Mouse (Mus musculus): Measurements from ENCODE around the gene Lmx1b.

Gene Lmx1b

GRCm38 (mm10) chr2:33643721-33644713 is 3.7 kb upstream of the Lmx1b start:
- peak; percentile 33 for DNase-seq (ENCODE audit: low read depth, low spot score)

DNA sequence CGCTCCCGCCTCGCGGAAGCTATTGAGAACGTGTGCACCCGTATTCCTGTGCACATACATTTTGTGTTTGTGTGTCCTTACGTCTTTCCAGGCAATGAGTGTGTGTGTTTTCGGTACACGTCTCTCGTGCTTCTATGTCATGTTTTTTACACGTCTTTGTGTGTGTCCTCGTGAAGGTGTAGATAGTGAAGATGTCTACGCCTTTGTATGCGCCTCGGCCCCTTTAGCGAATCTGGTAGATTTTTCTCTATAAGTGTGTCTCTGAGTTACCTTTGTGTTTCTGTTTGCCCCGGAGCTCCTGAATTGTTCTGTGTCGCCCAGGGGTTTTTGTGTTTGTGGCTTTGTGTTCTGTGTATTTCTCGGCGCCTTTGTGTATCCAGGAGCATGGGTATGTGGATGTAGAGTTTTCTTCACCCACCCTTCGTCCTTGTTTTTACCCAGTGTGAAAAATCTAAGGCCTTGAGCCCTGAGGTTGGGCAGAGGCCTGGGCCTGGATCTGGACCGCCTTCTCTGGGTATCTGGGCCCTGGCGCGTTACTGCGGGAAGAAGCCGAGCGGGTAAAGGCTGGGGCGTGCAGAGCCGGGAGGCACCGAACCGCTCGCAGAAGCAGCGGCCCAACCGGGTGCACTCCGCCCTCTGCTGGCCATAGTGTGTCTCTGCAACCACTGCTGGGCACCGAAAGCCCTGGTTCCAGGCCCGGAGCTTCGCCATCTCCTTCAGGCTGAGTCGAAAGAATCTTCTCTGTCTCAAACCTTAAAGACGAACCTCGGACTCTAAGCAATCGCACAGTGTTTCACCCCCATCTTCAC is 2.5 kb upstream of the Lmx1b start:
- peak; percentile 82 for DNase-seq (ENCODE audit: low read depth, low spot score)

- peak; percentile 38 for DNase-seq (ENCODE audit: low read depth, low spot score)
These were observed 1.7 kb upstream of the Lmx1b start for GRCm38 (mm10) chr2:33641859-33642571.

DNA sequence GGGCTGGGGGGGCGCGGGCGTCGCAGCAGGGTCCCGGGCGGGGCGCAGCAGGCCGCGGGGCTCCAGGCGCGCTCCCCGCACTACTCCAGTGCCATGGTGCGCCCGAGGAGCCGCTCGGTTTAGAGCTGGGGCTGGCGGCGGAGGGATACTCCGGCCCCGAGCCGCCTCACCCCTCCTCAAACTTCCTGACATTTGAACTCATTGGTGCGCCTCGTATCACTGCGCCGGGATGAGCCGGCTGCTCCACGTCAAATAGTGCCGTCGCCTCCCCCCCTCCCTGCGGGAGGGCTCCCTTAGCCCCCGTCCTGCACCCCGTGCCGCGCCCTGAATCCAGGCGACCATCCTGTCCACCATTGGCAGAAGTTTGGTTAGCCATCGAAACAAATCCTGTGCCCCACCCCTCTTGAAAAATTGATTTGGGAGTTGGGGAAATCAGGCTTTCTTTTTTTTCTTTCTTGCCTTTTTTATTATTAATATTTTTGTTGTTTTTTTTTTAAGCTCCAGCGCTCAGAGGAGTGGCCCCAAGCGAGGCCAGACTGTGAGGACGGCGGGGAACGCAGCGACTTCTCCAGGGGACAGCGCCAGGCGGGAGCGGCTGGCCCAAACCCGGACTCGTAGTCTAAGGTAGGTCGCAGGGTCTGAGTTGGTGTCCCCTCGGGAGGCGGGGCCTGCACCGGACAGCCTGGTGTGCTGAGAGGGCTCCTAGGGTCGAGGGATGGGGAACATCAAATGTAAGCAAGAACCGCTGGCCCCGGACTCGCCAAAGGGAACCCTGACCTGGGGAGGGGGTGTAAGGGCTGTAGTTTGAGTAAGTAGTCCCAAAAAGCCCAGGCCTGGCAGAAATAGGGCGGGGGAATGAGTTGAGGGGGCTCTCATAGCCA is 907 bp upstream of the Lmx1b start:
- DNase-seq (ENCODE audit: low read depth, low spot score), result peak; percentile 89

DNA sequence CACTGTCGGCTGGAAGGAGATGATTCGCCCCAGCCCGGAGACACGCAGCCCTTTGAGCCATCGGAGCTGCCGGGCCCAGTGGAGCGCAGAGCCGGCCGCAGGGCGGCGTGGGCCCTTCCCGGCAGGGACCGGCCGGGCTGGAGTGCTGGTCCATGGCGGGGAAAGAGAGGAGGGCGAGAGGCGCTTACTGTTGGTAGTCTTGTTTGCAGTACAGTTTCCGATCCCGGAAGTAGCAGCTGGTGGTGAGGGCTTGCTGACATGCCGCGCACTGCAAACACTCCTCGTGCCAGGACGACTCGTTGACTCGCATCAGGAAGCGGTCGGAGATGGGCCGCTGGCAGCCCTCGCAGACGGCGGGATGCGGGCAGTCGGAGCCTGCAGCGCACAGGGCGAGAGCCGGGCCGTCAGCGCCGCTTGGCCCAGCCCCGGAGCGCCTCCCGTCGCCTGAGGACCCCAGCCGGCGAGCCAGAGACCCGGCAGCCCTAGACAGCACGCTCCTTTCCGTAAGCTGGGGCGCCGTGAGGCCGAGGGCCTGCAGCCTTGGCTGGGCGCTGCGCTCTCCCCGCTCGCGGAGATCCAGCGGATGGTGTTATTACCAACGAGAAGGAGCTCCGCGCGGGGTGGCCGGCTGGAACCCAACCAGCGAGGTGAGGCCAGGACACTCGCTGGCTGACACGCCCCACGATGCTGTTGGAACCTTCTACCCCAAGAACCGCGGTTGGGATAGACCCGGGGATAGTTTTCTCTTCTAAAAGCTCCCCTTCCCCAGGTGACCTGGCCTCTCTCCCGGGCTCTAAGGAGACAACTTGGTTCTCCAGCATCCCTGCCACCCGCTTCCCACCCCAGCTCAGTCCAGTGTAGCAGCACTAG is 775 bp downstream of the Lmx1b start:
- DNase-seq (ENCODE audit: low read depth, low spot score), result peak; percentile 55

- peak; percentile 15 for DNase-seq (ENCODE audit: low read depth, low spot score)
These were observed 2.1 kb downstream of the Lmx1b start for GRCm38 (mm10) chr2:33638141-33638733.

- peak; percentile 76 for DNase-seq (ENCODE audit: low read depth, low spot score)
These were observed 3.0 kb downstream of the Lmx1b start for GRCm38 (mm10) chr2:33637288-33637687.

DNA sequence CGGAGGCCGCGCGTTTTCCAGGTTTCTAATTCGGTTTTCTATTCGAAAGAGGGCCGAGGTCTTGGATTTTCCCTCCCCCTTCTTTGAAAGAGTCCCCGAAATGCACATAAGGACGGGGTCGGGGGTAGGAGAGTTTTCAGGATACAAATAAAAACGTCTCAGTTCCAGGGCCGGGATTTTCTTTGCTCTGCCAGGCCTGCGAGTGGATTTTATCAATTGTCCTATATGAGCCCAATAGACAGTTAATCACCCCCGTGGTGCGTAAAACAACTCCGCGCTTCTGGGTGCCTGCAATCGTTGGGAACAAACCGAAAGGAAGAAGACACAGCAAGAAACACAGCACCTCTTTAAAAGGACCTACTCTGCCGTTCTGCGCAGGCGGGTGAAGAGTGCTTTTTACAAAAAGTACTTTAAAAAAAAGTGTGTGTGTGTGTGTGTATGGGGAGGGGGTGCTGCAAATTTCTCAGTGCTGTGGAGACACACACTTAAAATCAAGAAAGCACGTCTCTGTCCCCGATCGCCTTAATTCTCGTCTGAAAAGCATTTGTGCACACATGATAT is 3.6 kb downstream of the Lmx1b start:
- DNase-seq (ENCODE audit: low read depth, low spot score), result peak; percentile 38

GRCm38 (mm10) chr2:33636117-33636521 is 4.2 kb downstream of the Lmx1b start:
- peak; percentile 47 for DNase-seq (ENCODE audit: low read depth, low spot score)

DNA sequence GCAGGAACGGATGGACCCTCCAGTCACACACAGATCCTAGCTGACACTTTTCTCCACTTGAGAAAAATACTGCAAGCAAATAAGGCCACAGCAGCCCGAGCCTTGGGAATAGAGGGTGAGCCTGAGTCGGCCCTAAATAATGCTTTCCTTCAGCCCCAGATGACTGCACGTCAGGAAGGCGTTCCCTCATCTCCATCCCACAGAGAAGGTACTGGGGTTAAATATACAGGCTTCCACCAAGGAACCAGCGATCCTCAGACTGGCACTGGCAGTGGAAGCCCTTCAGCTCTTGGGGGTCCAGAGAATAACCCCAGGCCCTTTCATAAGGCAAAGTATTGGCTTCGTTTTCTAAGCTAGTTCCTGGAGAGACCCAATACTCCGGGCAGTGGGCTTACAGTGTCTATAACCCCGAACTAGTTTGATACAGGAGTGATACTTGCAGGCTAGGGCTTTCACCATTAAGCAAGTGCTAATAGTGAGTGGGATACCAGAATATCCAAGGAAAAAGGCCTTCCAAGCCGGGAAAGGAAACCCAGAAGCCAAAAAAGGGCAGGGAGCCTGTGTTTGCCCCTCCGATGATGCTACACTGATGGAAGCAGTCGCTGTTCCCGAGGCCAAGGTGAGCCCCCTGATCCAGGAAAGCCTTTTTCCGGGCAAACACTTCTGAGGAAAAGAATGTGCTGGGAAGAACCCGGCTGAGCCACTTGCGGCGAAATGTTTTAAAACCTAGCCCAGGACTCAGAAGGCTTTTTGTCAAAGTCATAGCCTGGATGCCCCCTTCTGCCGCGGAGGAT is 4.8 kb downstream of the Lmx1b start:
- peak; percentile 38 for DNase-seq (ENCODE audit: low read depth, low spot score)

GRCm38 (mm10) chr2:33634481-33635090 is 5.7 kb downstream of the Lmx1b start:
- DNase-seq (ENCODE audit: low read depth, low spot score), result no peak

DNA sequence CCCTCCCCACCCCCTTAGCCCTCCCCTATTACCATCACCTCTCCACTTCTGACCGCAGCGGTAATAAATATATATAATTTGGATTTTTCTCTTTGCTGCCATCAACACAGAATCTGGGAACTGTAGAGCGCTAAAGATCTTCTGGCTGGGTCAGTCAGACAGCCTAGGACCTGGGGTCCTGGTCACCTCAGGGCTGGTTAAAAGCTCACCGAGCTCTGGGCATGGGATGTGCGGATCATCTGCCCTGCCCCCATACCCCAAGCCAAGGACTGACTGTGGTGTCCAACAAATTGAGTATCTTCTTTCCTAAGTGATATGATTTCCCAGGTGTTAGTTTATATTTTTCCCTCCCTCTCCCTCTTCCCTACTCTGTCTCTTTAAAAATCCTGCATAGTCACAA is 6.4 kb downstream of the Lmx1b start:
- no peak for DNase-seq (ENCODE audit: low read depth, low spot score)

GRCm38 (mm10) chr2:33633237-33633636 is 7.1 kb downstream of the Lmx1b start:
- DNase-seq (ENCODE audit: low read depth, low spot score), result no peak

GRCm38 (mm10) chr2:33632551-33633059 is 7.7 kb downstream of the Lmx1b start:
- DNase-seq (ENCODE audit: low read depth, low spot score), result no peak

DNA sequence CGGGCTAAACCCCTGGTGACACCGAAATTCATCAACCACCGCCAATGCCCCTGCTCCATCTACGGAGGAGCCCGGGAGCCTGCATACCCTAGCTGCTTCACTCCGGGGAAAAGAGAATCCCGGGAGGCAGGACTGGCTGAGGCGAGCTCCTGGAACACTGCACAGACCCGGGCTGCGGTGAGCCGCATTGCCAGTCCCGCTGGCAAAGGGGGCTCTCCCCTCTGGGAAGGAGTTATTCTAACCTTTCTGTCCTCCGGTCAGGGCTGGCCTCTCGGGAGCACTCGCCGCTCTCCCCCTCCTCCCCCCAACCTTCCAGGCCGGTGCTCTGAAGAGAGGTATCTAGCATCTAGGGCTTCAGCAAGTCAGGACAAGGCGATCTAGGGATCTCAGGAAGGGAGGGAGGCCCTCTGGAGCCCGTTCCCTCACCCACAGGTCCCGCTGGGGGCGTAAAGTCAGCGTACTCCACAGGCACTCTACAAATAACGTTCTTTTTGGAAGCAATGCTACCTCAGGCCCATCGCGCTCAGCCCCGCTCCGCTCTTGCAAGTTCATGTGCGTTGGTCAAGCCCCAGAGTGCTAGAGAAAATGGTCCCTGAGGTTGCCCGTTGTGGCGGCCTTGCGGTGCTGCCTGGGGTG is 8.5 kb downstream of the Lmx1b start:
- peak; percentile 58 for DNase-seq (ENCODE audit: low read depth, low spot score)

DNA sequence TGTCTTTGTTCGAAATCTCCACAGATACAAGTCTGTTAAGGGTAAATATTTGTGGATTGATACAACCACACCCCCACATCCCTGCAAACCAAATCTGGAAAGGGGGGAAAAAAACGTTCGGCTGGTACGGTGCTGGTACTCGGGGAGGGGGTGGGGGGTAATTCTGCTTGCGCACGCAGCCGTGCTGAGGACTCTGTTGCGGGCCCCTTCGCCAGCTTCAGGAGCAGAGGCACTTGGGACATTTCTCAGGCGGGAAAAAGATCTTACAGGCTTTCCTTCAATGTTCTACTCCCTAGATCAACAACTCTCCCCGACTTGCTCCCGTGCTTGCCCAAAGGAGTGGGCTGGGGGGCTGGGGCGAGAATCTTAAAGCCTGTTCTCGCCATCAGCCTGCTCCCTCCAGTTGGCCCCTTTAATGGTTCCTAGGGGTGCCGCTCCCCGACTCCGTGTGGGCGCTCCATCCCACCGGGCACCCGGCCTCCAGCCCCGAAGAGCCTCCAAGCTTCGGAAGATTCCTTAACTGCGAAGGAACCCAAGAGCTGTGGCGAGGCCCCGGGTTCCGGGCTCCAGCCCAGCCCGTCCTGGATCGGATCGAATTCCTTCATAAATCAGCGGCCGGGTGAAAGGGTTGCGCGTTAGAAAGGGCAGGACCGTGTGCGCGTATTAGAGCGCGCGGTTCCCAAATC is 9.1 kb downstream of the Lmx1b start:
- peak; percentile 55 for DNase-seq (ENCODE audit: low read depth, low spot score)

Data from R1 (cell line).